Mouse (Mus musculus) spleen, adult 2 months (tissue): Measurements from ENCODE around the gene F2rl3. TPM values are rescaled to one million over a fixed set of nuclear protein-coding genes. Genes with fewer than 3 reads are reported as not detected.

Experiments used
- DNase-seq, 2 experiments: peaks; one replicate each; pipeline versions ENCODE4 v3.0.0 to v3.0.0-alpha.2; 2012 to 2021; ENCODE audit warnings: low spot score in 2 of 2, low read depth in 1 of 2
- H3K27ac ChIP-seq: fragments of 200-500 bp; 2 replicates; pipeline ENCODE4 v1.5.1; 2012; ENCODE audit warnings: low read length, inconsistent platforms; ENCODE audit not compliant: insufficient read depth
- H3K27me3 ChIP-seq: fragments of 200-500 bp; 2 replicates; pipeline ENCODE4 v1.6.1; 2012; ENCODE audit warnings: mild to moderate bottlenecking, moderate library complexity, low read length, inconsistent platforms; ENCODE audit not compliant: control insufficient read depth, insufficient read depth
- H3K36me3 ChIP-seq: fragments of 200-500 bp; 2 replicates; pipeline ENCODE4 v1.6.1; 2012; ENCODE audit warnings: mild to moderate bottlenecking, low read length, inconsistent platforms; ENCODE audit not compliant: control insufficient read depth, insufficient read depth
- H3K4me1 ChIP-seq: fragments of 200-500 bp; 2 replicates; pipeline ENCODE4 v1.6.1; 2011; ENCODE audit warnings: inconsistent platforms; ENCODE audit not compliant: control insufficient read depth, insufficient read depth, insufficient read length
- H3K4me3 ChIP-seq: fragments of 200-500 bp; 2 replicates; pipeline ENCODE4 v1.5.1; 2011; ENCODE audit warnings: mild to moderate bottlenecking, inconsistent platforms; ENCODE audit not compliant: insufficient read depth, insufficient read length; ENCODE audit errors: extremely low read depth
- CTCF ChIP-seq: fragments of 200-500 bp; IDR thresholded peaks from 2 replicates; pipeline ENCODE4 v1.5.1; 2011; ENCODE audit warnings: mild to moderate bottlenecking, inconsistent platforms; ENCODE audit not compliant: insufficient read depth, insufficient read length, insufficient replicate concordance; ENCODE audit errors: extremely low read depth
- POLR2A ChIP-seq: fragments of 200-500 bp; IDR thresholded peaks from 2 replicates; pipeline ENCODE4 v1.6.1; 2011; ENCODE audit warnings: low read depth, low read length, inconsistent platforms
- WGBS: fragments of 180-500 bp; shearing (Covaris S2); methylation state at CpG from one replicate; pipeline ENCODE4 v1.1.7; 2018; 5-methylcytosine and 5-hydroxymethylcytosine counted together
- polyA plus RNA-seq: library from polyadenylated mRNA; depleted of rRNA; stranded (reverse); fragments of >200 nt; gene quantifications from 2 replicates; pipeline ENCODE4 v1.2.3, GENCODE M21; 2012

F2rl3 gene
- polyA plus RNA-seq, 1 experiment = 26.8 TPM

DNA sequence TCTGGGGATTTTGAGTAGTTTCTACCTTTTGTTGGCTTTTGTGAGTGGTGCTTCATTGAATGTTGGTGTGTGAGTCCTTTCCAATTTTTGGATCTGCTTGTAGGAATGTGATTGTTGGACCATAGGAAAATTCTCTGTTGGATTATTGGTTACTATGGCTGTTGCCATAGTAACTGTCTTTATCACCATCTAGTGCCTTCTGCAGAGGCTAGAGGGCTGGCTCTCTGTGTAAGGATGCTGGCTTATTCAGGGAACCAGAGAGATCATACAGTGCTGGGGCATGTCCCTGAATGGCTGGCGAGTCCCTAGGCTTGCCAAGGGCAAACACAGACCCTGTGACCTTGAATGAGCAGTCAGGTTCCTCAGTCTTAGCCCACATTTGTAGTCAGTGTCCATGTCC is 33.0 kb upstream of the F2rl3 start:
- Histone ChIP-seq H3K27me3 (no peaks in the 10 kb centered on the region), H3K4me1 (peaks cover 9% of the 10 kb centered on the region), H3K36me3 (peaks cover 58% of the 10 kb centered on the region), H3K4me3 (no peak overlapping the region), H3K27ac (no peak overlapping the region)
- 88% methylated on average over 1 of the region's 1 CpGs for WGBS
- no peak for DNase-seq
- no peak for TF ChIP-seq CTCF
- TF ChIP-seq POLR2A = no peak

DNA sequence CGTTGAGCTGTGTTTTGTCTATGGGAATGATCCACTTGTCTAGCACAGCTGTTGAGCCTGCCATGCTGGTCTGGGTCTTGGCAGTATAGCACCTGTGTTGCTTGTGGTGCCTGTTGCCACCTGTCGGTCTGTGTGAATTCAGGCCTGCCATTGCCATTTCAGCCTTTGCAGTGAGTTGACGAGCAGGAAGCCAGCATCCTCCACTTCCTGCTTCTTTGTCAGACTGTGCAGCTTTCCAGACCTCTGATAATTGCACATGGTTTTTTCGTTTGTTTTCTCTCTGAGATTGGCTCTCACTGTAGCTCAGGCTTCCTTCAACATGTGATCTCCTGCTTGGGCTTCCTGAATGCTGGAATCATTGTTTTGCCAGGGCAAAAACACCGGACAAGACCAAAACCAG is 26.7 kb upstream of the F2rl3 start:
- H3K27ac ChIP-seq = no peak overlapping the region
- no peak for TF ChIP-seq POLR2A
- no peak for TF ChIP-seq CTCF
- peaks cover 54% of the 10 kb centered on the region for H3K36me3 ChIP-seq
- H3K4me1 ChIP-seq = no peaks in the 10 kb centered on the region
- 62% methylated on average over 5 of the region's 5 CpGs for WGBS
- no peaks in the 10 kb centered on the region for H3K27me3 ChIP-seq
- peak in 1 of 2 experiments; percentile 11 for DNase-seq
- H3K4me3 ChIP-seq = no peak overlapping the region

DNA sequence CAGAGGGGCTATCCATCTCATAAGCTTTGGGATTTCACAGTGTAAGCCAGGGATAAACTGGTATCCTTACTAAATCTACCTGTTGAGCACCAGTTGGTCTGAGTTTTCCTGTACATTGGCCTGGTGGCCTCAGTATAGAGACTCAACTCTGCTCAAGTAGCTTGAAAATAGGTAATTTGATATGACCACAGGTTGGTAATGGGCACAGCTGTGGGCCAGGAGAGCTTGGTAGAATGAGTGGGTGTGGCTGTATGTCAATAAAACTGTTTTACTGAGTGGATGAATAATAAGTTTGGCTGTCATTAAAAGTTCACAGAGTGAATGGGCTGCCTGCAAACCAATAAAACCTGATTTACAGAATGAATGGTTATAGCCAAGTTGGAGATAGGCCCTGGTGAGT is 24.8 kb upstream of the F2rl3 start:
- Histone ChIP-seq H3K36me3 (peaks cover 40% of the 10 kb centered on the region), H3K4me3 (no peak overlapping the region), H3K27me3 (no peaks in the 10 kb centered on the region), H3K27ac (no peak overlapping the region), H3K4me1 (no peaks in the 10 kb centered on the region)
- DNase-seq = no peak
- TF ChIP-seq CTCF (no peak), POLR2A (no peak)

DNA sequence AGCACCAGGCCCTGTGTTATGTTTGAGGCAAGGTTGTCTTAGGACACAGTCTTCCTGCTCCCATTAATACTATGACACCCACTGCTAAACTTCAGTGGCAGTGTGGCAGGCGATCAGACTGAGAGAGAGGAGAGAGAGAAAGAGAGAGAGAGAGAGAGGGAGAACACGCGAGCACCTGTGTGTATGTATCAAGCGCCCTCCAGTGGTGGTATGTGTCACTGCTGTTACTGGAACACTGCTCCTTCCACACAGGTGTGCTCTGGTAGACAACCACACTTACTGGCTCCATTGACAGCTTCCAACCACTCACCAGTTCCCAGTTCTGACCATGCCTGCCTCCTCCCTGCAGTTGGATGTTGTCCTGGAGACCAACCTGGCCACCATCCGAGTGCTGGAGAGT is 15.6 kb upstream of the F2rl3 start:
- TF ChIP-seq POLR2A (no peak), CTCF (peak; percentile 58; the same call in 1 of the 2 replicates)
- Histone ChIP-seq H3K36me3 (peaks cover 54% of the 10 kb centered on the region), H3K27me3 (no peaks in the 10 kb centered on the region), H3K4me3 (no peak overlapping the region), H3K27ac (no peak overlapping the region), H3K4me1 (no peaks in the 10 kb centered on the region)
- WGBS = 40% methylated on average over 5 of the region's 5 CpGs
- peak; percentile 9 to 36 for DNase-seq

DNA sequence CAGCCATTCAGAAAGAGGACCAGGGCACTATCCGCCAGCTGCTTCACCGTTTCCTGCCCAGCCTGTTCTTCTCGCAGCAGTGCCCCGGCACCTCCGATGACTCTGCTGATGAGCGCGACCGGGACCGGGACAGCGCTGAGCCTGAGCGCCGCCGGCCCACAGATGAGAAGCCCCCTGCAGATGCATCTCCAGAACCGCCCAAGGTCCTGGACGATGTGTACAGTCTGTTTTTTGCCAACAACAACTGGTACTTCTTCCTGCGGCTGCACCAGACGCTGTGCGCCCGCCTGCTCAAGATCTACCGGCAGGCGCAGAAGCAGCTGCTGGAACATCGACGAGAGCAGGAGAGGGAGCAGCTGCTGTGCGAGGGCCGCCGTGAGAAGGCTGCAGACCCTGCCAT is 11.8 kb upstream of the F2rl3 start:
- Histone ChIP-seq H3K4me3 (no peak overlapping the region), H3K27ac (no peak overlapping the region), H3K4me1 (no peaks in the 10 kb centered on the region), H3K36me3 (peaks cover 60% of the 10 kb centered on the region), H3K27me3 (no peaks in the 10 kb centered on the region)
- WGBS = 94% methylated on average over 26 of the region's 26 CpGs
- no peak for TF ChIP-seq POLR2A
- no peak for TF ChIP-seq CTCF
- peak in 1 of 2 experiments; percentile 1 for DNase-seq

DNA sequence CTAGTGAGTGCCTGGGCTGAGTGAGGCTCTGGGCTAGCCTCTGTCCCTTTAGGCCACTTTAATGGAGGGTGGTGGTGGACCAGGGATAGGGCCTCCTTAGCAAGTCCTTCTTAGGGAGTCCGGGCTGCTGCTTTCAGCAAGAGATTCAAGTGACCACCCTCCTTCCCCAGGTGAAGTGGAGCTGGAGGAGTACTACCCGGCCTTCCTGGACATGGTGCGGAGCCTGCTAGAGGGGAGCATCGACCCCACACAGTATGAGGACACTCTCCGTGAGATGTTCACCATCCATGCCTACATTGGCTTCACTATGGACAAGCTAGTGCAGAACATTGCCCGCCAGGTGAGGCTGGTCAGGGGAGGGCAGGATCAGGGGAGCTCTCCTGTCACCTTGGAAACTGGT is 11.4 kb upstream of the F2rl3 start:
- H3K4me3 ChIP-seq = no peak overlapping the region
- H3K27ac ChIP-seq = no peak overlapping the region
- peak in 1 of 2 experiments; percentile 2 for DNase-seq
- peaks cover 58% of the 10 kb centered on the region for H3K36me3 ChIP-seq
- 92% methylated on average over 6 of the region's 6 CpGs for WGBS
- H3K27me3 ChIP-seq = no peaks in the 10 kb centered on the region
- TF ChIP-seq CTCF (no peak), POLR2A (no peak)
- no peaks in the 10 kb centered on the region for H3K4me1 ChIP-seq

DNA sequence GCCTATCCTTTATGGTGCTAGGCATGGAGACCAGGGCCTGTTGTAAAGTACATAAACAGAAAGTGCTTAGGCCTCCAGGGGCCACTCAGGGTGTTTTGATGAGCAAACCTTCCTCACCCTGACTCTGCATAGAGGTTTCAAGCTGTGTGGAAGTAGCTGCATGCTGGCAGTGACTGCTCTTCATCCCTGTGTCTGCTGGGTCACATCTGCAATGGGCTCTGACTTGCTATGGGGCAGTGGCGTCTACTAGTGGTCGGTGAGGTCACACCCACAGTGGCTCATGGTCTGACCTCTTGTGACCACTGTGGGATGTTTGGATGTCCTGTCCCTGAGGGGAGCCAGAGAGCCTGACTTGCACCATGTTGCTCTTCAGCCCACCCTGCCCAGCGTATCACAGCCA is 10.6 kb upstream of the F2rl3 start:
- Histone ChIP-seq H3K27me3 (no peaks in the 10 kb centered on the region), H3K27ac (no peak overlapping the region), H3K36me3 (peaks cover 56% of the 10 kb centered on the region), H3K4me3 (no peak overlapping the region), H3K4me1 (no peaks in the 10 kb centered on the region)
- peak in 1 of 2 experiments; percentile 0 for DNase-seq
- WGBS = 97% methylated on average over 3 of the region's 3 CpGs
- TF ChIP-seq CTCF = no peak
- no peak for TF ChIP-seq POLR2A
